Mouse (Mus musculus): Measurements from ENCODE around the gene Galnt4. TPM values are rescaled to one million over a fixed set of nuclear protein-coding genes. Genes with fewer than 3 reads are reported as not detected.

Gene Galnt4
- polyA plus RNA-seq, 1 experiment, result 1.3 TPM

GRCm38 (mm10) chr10:99085240-99085587 is 22.7 kb upstream of the Galnt4 start:
- no peak overlapping the region for H3K27ac ChIP-seq (ENCODE audit: insufficient read depth, low read length)
- TF ChIP-seq POLR2A (IDR thresholded peaks at IDR 0.05; ENCODE audit: extremely low read depth, insufficient read depth, low read length) (no peak), CTCF (IDR thresholded peaks at IDR 0.05; ENCODE audit: extremely low read depth, insufficient read depth, low read length) (no peak)
- no peaks in the 10 kb centered on the region for H3K4me1 ChIP-seq (ENCODE audit: control insufficient read depth, insufficient read depth, low read length)
- H3K4me3 ChIP-seq (ENCODE audit: insufficient read depth, low read length), result no peak overlapping the region

- Histone ChIP-seq H3K4me1 (ENCODE audit: control insufficient read depth, insufficient read depth, low read length) (no peaks in the 10 kb centered on the region), H3K4me3 (ENCODE audit: insufficient read depth, low read length) (no peak overlapping the region), H3K27ac (ENCODE audit: insufficient read depth, low read length) (no peak overlapping the region)
- TF ChIP-seq POLR2A (IDR thresholded peaks at IDR 0.05; ENCODE audit: extremely low read depth, insufficient read depth, low read length), result no peak
- no peak for TF ChIP-seq CTCF (IDR thresholded peaks at IDR 0.05; ENCODE audit: extremely low read depth, insufficient read depth, low read length)
These were observed 21.9 kb upstream of the Galnt4 start for GRCm38 (mm10) chr10:99086029-99086428.

- Histone ChIP-seq H3K4me3 (ENCODE audit: insufficient read depth, low read length) (no peak overlapping the region), H3K4me1 (ENCODE audit: control insufficient read depth, insufficient read depth, low read length) (no peaks in the 10 kb centered on the region), H3K27ac (ENCODE audit: insufficient read depth, low read length) (no peak overlapping the region)
- TF ChIP-seq CTCF (IDR thresholded peaks at IDR 0.05; ENCODE audit: extremely low read depth, insufficient read depth, low read length) (no peak), POLR2A (IDR thresholded peaks at IDR 0.05; ENCODE audit: extremely low read depth, insufficient read depth, low read length) (no peak)
These were observed 18.1 kb upstream of the Galnt4 start for GRCm38 (mm10) chr10:99089906-99090305.

- H3K27ac ChIP-seq (ENCODE audit: insufficient read depth, low read length), result no peak overlapping the region
- H3K4me3 ChIP-seq (ENCODE audit: insufficient read depth, low read length), result no peak overlapping the region
- H3K4me1 ChIP-seq (ENCODE audit: control insufficient read depth, insufficient read depth, low read length), result no peaks in the 10 kb centered on the region
- TF ChIP-seq POLR2A (IDR thresholded peaks at IDR 0.05; ENCODE audit: extremely low read depth, insufficient read depth, low read length), result no peak
- TF ChIP-seq CTCF (IDR thresholded peaks at IDR 0.05; ENCODE audit: extremely low read depth, insufficient read depth, low read length), result no peak
These were observed 14.6 kb upstream of the Galnt4 start for GRCm38 (mm10) chr10:99093364-99093763.

- H3K27ac ChIP-seq (ENCODE audit: insufficient read depth, low read length), result no peak overlapping the region
- TF ChIP-seq POLR2A (IDR thresholded peaks at IDR 0.05; ENCODE audit: extremely low read depth, insufficient read depth, low read length) (no peak), CTCF (IDR thresholded peaks at IDR 0.05; ENCODE audit: extremely low read depth, insufficient read depth, low read length) (no peak)
- H3K4me3 ChIP-seq (ENCODE audit: insufficient read depth, low read length), result no peak overlapping the region
- H3K4me1 ChIP-seq (ENCODE audit: control insufficient read depth, insufficient read depth, low read length), result no peaks in the 10 kb centered on the region
These were observed 12.8 kb upstream of the Galnt4 start for GRCm38 (mm10) chr10:99095114-99095513.

GRCm38 (mm10) chr10:99097374-99097773 is 10.6 kb upstream of the Galnt4 start:
- Histone ChIP-seq H3K4me1 (ENCODE audit: control insufficient read depth, insufficient read depth, low read length) (no peaks in the 10 kb centered on the region), H3K4me3 (ENCODE audit: insufficient read depth, low read length) (no peak overlapping the region), H3K27ac (ENCODE audit: insufficient read depth, low read length) (no peak overlapping the region)
- TF ChIP-seq CTCF (IDR thresholded peaks at IDR 0.05; ENCODE audit: extremely low read depth, insufficient read depth, low read length) (peak; percentile 65), POLR2A (IDR thresholded peaks at IDR 0.05; ENCODE audit: extremely low read depth, insufficient read depth, low read length) (no peak)

- TF ChIP-seq CTCF (IDR thresholded peaks at IDR 0.05; ENCODE audit: extremely low read depth, insufficient read depth, low read length) (no peak), POLR2A (IDR thresholded peaks at IDR 0.05; ENCODE audit: extremely low read depth, insufficient read depth, low read length) (no peak)
- 0 out of 2 replicates have a peak, but pooled peaks cover 1% of the 10 kb centered on the region for H3K4me1 ChIP-seq (ENCODE audit: control insufficient read depth, insufficient read depth, low read length)
These were observed 2.4 kb upstream of the Galnt4 start for GRCm38 (mm10) chr10:99105522-99105921.

GRCm38 (mm10) chr10:99106311-99106702 is 1.7 kb upstream of the Galnt4 start:
- peak overlapping the region; percentile 91 for H3K4me3 ChIP-seq (ENCODE audit: insufficient read depth, low read length)
- H3K27ac ChIP-seq (ENCODE audit: insufficient read depth, low read length), result no peak overlapping the region
- TF ChIP-seq POLR2A (IDR thresholded peaks at IDR 0.05; ENCODE audit: extremely low read depth, insufficient read depth, low read length), result no peak
- TF ChIP-seq CTCF (IDR thresholded peaks at IDR 0.05; ENCODE audit: extremely low read depth, insufficient read depth, low read length), result no peak
- H3K4me1 ChIP-seq (ENCODE audit: control insufficient read depth, insufficient read depth, low read length), result 0 out of 2 replicates have a peak, but pooled peaks cover 1% of the 10 kb centered on the region

More at GRCm38 (mm10) chr10:99105522-99105921, 2.4 kb upstream of the Galnt4 start:
- Histone ChIP-seq H3K4me3 (ENCODE audit: insufficient read depth, low read length) (no peak overlapping the region), H3K27ac (ENCODE audit: insufficient read depth, low read length) (no peak overlapping the region)

GRCm38 (mm10) chr10:99106703-99107631 is 992 bp upstream of the Galnt4 start, which contains the start of gene Poc1b:
Poc1b (plus strand) TSS chr10:99107036.
- peak within 1 kb of the TSS; percentile 91 for H3K4me3 ChIP-seq (ENCODE audit: insufficient read depth, low read length)
- TF ChIP-seq POLR2A (IDR thresholded peaks at IDR 0.05; ENCODE audit: extremely low read depth, insufficient read depth, low read length) (peak; percentile 32; the same call in 1 of the 2 replicates), CTCF (IDR thresholded peaks at IDR 0.05; ENCODE audit: extremely low read depth, insufficient read depth, low read length) (no peak)
- 0 out of 2 replicates have a peak, but pooled peaks cover 1% of the 10 kb centered on the region for H3K4me1 ChIP-seq (ENCODE audit: control insufficient read depth, insufficient read depth, low read length)
- H3K27ac ChIP-seq (ENCODE audit: insufficient read depth, low read length), result peak within 1 kb of the TSS; percentile 96
